Mouse (Mus musculus) heart, adult 9 months (tissue): ENCODE measurements at regions not wholly inside any gene's neighbourhood (a gene's known extent, or its start where the extent isn't known, plus 50 kb on each side); places are given as distances from the start of the nearest gene placed in this dataset.

Experiments
- DNase-seq, 2 experiments: peaks; one replicate each; pipeline ENCODE4 v3.0.0; 2022; ENCODE audit warnings: low spot score in 2 of 2

GRCm38 (mm10) chr3:37882417-37882816 lies 158.1 kb upstream of the Gm5148 start:
- peak; percentile 42 to 65 for DNase-seq

GRCm38 (mm10) chr3:37881016-37881415 lies 156.7 kb upstream of the Gm5148 start:
- DNase-seq = no peak

- DNase-seq = no peak
Measured at GRCm38 (mm10) chr3:37879056-37879455, 154.8 kb upstream of the Gm5148 start.

- DNase-seq = peak; percentile 32 to 49
Measured at GRCm38 (mm10) chr3:37876016-37876765, 151.9 kb upstream of the Gm5148 start.

- DNase-seq = peak; percentile 89 to 90
Measured at GRCm38 (mm10) chr3:37875331-37876015, 151.2 kb upstream of the Gm5148 start.

- peak; percentile 58 to 73 for DNase-seq
Measured at GRCm38 (mm10) chr3:37874864-37875263, 150.6 kb upstream of the Gm5148 start.

- no peak for DNase-seq
Measured at GRCm38 (mm10) chr3:37874346-37874745, 150.1 kb upstream of the Gm5148 start.

GRCm38 (mm10) chr3:37872329-37872728 lies 148.0 kb upstream of the Gm5148 start:
- DNase-seq = no peak

GRCm38 (mm10) chr3:37871076-37871475 lies 146.8 kb upstream of the Gm5148 start:
- no peak for DNase-seq

- peak in 1 of 2 experiments; percentile 31 for DNase-seq
Measured at GRCm38 (mm10) chr3:37868454-37868853, 144.2 kb upstream of the Gm5148 start.

GRCm38 (mm10) chr3:37862756-37863155 lies 138.5 kb upstream of the Gm5148 start:
- DNase-seq = no peak

GRCm38 (mm10) chr3:37860715-37861461 lies 136.6 kb upstream of the Gm5148 start:
- DNase-seq = no peak

- DNase-seq = no peak
Measured at GRCm38 (mm10) chr3:37860034-37860714, 135.9 kb upstream of the Gm5148 start.

- no peak for DNase-seq
Measured at GRCm38 (mm10) chr3:37858624-37859302, 134.5 kb upstream of the Gm5148 start.

GRCm38 (mm10) chr3:37846191-37847003 lies 122.1 kb upstream of the Gm5148 start:
- peak; percentile 77 to 79 for DNase-seq

GRCm38 (mm10) chr3:37845313-37846023 lies 121.2 kb upstream of the Gm5148 start:
- peak; percentile 75 to 79 for DNase-seq

- DNase-seq = peak in 1 of 2 experiments; percentile 55
Measured at GRCm38 (mm10) chr3:37844731-37845312, 120.5 kb upstream of the Gm5148 start.

GRCm38 (mm10) chr3:37842289-37842688 lies 118.0 kb upstream of the Gm5148 start:
- DNase-seq = peak in 1 of 2 experiments; percentile 36

GRCm38 (mm10) chr3:37838896-37839295 lies 114.6 kb upstream of the Gm5148 start:
- DNase-seq = peak; percentile 87 to 88
